Mouse (Mus musculus): ENCODE data around the gene Rims3.

Gene Rims3

GRCm38 (mm10) chr4:120850946-120851345 lies 3.7 kb upstream of the Rims3 start:
- DNase-seq (ENCODE audit: low read depth, low spot score), result peak; percentile 74

DNA sequence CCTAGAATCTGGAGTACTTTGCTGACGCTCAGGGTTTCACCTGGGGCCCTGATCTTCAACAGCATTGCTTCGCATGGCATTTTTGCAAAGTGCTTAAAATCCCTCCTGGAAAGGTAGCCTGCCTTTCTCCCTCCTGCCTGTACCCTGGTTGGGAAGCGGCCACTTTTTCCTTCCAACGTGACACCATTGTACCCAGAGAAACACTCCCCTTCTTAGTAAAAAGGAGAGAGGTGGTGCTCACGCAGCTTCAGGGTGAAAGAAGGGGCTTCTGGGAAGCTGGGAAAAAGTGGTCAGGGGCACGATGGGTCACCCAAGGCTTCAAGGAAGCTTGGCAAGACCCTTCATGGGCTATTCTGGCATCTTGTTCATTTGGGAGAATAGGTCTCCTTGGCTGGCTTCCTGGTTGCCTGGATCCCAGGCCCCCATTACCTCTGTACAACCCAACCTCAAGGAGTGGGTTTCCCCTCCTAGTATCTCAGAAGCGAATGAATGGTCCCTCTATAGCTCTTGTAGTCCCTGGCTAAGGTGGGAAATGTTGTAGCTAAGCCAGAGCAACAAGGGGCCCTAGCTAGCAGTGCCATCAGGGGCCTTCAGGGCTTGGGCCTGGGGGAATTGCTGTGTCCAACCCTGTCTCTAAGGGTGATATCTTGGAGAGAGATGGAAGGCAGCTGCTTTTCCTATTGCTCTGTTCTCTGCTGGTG lies 894 bp downstream of the Rims3 start:
- DNase-seq (ENCODE audit: low read depth, low spot score), result no peak

- DNase-seq (ENCODE audit: low read depth, low spot score), result no peak
Measured at GRCm38 (mm10) chr4:120856376-120856775, 1.8 kb downstream of the Rims3 start.

- no peak for DNase-seq (ENCODE audit: low read depth, low spot score)
Measured at GRCm38 (mm10) chr4:120859865-120860264, 5.2 kb downstream of the Rims3 start.

- peak; percentile 82 for DNase-seq (ENCODE audit: low read depth, low spot score)
Measured at GRCm38 (mm10) chr4:120866211-120866610, 11.6 kb downstream of the Rims3 start.

- DNase-seq (ENCODE audit: low read depth, low spot score), result no peak
Measured at GRCm38 (mm10) chr4:120868246-120868645, 13.6 kb downstream of the Rims3 start.

DNA sequence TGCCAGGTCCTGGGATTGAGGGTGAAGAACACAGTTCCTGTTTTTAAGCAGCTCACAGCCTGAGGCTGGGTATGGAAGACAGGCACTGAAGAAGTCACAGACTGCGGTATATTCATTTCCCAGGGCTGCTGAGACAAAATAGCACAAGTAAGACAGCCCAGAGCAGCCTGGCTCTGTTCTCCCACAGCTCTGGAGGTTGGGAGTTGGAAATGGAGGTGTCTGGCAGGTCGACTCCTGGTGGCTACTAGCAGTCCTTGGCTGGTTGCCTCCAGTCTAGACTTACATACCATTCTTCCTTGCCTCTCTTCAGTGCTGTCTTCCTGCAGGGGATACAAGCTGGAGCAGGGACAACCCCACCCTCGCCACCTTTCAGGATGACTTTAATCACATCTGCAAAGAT lies 14.4 kb downstream of the Rims3 start:
- no peak for DNase-seq (ENCODE audit: low read depth, low spot score)

DNA sequence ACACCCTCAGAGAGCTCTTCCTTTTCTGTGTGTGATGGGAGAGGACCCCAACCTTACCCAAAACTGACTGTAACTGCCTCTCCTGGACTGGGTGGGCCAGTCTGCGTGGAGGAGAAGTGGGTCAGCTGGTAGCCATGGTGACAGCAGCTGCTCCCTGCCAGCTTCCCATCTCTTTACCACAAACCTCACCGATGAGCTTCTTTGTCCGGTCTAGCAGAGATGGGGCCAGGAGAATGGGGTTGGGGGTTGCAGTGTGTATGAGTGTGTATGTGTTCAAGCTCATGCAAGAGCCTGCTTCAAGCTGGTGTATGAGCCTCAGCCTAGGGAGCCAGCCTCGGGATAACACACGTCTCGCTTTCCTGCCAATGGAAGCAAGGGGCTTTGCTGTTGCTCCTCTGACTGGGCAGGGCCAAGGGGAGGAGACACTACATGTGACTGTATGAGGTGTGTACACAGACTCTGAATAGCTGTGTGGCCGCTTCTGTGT lies 15.7 kb downstream of the Rims3 start:
- no peak for DNase-seq (ENCODE audit: low read depth, low spot score)

- DNase-seq (ENCODE audit: low read depth, low spot score), result no peak
Measured at GRCm38 (mm10) chr4:120875961-120876360, 21.3 kb downstream of the Rims3 start.

GRCm38 (mm10) chr4:120878728-120879127 lies 24.1 kb downstream of the Rims3 start:
- DNase-seq (ENCODE audit: low read depth, low spot score), result no peak

- DNase-seq (ENCODE audit: low read depth, low spot score), result no peak
Measured at GRCm38 (mm10) chr4:120879386-120879785, 24.8 kb downstream of the Rims3 start.

GRCm38 (mm10) chr4:120880731-120881432 lies 26.3 kb downstream of the Rims3 start:
- DNase-seq (ENCODE audit: low read depth, low spot score), result no peak

DNA sequence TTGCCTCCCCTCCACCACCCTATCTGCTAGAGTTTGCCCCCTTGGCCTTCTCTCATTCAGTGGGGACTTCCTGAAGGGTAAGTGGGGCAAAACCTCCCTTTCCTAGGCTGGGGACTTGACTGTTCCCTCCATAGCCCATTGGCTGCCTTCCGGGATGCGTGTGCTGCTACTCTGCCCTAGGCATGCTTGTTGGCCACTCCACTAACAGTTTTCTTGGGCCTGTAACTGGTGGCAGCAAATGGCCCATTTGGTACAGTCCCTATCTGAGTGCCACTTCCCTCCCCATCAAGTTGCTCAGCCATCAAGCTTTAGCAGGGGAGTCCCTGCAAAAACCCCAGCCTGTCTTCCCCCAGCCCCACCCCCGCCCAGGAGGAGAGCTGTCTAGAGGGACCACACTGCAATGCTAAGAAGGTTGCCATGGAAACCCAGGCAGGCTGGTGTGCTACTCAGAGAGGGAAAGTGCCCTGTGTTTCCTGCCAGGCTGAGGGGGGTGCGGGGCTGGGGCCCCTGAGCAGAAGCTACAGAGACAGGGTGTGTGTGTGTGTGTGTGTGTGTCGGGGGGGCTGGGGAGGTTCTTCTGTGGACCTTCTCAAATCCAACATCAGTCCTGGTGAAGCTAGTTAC lies 27.5 kb downstream of the Rims3 start:
- no peak for DNase-seq (ENCODE audit: low read depth, low spot score)

DNA sequence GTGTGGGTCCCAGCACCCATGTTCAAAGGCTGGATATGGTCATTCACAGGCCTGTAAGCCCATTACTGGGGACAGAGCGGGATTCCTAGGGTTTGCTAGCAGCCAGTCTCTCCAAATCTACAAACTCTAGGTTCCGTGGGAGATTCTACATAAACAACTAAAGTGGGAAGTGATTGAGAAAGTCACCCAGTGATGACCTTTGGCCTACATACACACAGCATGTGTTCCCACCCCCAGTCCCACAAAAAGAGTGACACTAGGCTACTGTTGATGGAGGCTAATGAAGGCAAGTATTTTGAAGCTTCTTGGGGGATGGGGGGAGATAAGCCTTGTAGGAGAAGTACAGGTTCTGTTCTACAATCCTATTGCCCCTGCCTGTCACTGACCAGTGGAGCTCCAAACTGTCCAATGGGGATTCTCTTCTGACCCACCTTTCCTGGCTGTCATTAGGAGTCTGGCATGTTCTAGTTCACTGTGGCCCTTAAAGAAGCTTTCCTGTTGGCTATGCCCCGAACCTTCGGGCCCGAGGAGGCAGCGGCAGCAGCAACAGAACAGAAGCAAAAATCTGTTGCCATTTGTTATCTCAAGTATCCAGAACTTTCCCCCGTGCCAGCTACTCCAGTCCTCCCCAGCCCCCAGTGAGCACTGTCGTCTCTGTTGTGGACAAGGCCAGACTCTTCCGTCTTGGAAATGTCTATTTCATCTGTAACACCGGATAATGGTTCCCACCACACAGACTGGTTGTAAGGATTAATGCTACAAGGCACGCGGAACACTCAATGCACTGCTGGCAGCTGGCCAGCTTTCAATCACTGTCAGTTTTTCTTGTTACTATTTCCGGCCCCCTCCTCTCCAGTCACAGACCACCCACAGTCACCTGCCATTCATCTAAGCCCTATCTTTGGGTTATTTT lies 30.8 kb downstream of the Rims3 start:
- DNase-seq (ENCODE audit: low read depth, low spot score), result peak; percentile 60

DNA sequence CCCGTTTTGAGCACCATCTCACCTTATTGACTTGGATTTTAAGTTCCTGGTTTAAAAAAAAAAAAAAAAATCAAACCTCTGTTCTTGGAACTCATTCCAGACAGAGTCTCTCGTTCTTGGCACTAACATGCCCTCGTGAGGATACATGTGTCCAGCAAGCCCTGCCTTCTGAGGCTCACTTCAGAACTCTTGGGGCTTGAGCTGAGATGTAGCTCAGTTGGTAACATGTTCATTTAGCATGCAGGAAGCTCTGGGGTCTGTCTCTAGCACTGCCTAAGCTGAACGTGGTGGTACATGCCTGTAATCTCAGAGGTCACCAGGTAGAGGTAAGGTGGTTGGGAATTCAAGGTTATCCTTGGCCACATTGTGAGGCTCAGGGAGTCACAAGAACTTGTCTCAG lies 31.5 kb downstream of the Rims3 start:
- DNase-seq (ENCODE audit: low read depth, low spot score), result no peak

- no peak for DNase-seq (ENCODE audit: low read depth, low spot score)
Measured at GRCm38 (mm10) chr4:120886811-120887210, 32.2 kb downstream of the Rims3 start.

DNA sequence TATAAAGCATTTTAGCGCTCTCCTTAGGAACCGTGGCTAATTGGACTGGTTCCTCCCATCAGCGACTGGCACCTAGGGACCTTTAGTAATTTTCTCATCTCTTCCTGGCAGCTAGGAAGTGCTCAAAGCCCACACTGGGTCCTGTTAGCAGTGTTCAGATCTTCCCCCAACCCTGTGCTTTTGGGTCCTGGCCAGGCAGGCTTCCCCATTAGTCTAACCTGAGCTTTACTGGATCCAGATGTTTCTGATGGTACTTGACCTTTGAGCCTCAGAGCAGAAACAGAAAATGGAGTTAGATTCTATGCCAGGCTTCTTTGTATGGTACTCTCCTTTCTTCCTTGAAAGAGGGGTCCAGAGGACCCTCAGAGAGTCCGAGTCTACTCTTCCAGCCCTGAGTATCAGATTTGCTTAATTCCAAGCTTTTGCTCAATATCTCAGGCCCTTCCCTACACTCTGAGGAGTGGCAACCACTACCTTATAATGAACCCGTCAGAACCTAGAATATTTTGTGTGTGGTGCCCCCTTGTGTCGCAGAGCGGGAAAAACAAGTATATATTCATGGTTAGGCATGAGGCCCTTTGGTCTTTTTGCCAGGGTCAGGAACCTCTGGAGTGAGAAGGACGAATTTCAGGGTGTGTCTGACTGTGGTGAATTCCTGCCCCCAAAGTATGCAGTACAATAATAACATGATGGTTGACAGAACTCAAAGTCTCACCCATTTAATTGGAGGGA lies 32.9 kb downstream of the Rims3 start:
- DNase-seq (ENCODE audit: low read depth, low spot score), result peak; percentile 61

- no peak for DNase-seq (ENCODE audit: low read depth, low spot score)
Measured at GRCm38 (mm10) chr4:120888884-120889283, 34.3 kb downstream of the Rims3 start.

DNA sequence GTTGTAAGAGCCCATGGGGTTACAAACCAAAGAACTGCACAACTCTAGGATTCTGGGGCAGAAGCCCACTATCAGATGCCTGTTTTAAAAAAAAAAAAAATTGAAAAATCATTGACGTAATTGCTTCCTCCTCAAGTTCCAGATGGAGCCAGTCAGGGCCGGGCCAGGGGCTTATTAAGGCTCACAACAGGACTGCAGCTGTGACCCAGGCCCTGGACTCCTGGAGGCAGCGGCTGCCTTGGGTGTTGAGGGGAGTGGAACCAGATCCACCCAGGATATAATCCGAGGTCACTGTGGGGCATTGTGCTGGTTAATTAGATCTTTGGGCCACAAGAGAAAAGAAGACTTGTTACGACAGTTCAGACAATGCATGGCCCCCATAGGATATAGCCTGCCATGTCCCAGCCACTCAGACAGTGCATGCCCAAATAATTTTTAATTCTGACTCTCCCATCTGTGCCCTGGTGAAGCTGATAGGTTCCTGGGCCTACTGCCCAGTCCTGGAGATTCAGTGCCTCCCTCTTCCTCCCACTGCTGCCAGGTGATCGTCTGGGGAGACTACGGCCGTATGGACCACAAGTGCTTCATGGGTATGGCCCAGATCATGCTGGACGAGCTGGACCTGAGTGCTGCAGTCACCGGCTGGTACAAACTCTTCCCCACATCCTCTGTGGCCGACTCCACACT lies 36.3 kb downstream of the Rims3 start:
- peak; percentile 68 for DNase-seq (ENCODE audit: low read depth, low spot score)

DNA sequence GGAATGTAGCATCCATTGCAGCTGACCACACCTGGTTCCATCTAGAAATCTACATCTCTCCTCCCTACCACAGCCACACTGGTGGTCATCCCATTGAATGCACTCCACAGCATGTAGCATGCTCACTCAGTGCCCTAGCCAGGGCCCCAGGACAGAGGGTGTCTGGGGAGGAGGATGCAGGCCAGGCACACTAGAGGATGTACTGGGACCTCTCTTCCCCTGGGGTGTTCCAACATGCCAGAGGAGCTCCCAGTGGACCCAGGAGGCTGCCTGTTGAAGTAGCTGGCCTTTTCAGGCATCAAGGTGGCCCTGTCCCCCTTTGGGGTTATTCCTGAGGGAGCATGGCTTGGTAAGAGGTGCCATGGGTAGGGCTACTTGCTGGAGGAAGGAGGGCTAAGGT lies 37.3 kb downstream of the Rims3 start:
- DNase-seq (ENCODE audit: low read depth, low spot score), result no peak
